Mouse (Mus musculus) layer of hippocampus, adult 6 months (tissue): ENCODE results near the gene Aaas. TPM values are rescaled to one million over a fixed set of nuclear protein-coding genes. Genes with fewer than 3 reads are reported as not detected.

Source experiments
- long read RNA-seq, 2 experiments: library from polyadenylated mRNA; unstranded; transcript quantifications; one replicate each; pipeline ENCODE4 v2.0.0; 2019 to 2020
- polyA plus RNA-seq: library from polyadenylated mRNA; unstranded; fragments of <200 nt; fragmentation: Nextera tagmentation; gene quantifications from 2 replicates; pipeline ENCODE4 v1.2.3, GENCODE M21; 2021

Gene Aaas
- 17.5 and 18.6 TPM in 2 replicates for polyA plus RNA-seq
- long read RNA-seq, experiment 1, transcript Aaas-201 (16 exons, 1,811 nt) = major isoform, 26 of 33 reads
- long read RNA-seq, experiment 1, partial matches to known transcripts = 5 of 33 reads
- long read RNA-seq, experiment 1, other reads (novel, unspliced or antisense) = 2 of 33 reads
- long read RNA-seq, experiment 2, transcript Aaas-201 (16 exons, 1,811 nt) = major isoform, 64 of 76 reads
- long read RNA-seq, experiment 2, partial matches to known transcripts = 1 of 76 reads
- long read RNA-seq, experiment 2, other reads (novel, unspliced or antisense) = 11 of 76 reads

GRCm38 (mm10) chr15:102350138-102350941 is at the start of gene Aaas:
Gene Aaas, minus strand, starts transcription at chr15:102350771.

GRCm38 (mm10) chr15:102366733-102367344 is 16.3 kb upstream of the Aaas start, which contains the start of gene Sp7:
Gene Sp7, minus strand, starts transcription at chr15:102367182.

GRCm38 (mm10) chr15:102331610-102332015 is 19.0 kb downstream of the Aaas start, which contains the start of gene Myg1:
Gene Myg1, plus strand, starts transcription at chr15:102331709.

DNA sequence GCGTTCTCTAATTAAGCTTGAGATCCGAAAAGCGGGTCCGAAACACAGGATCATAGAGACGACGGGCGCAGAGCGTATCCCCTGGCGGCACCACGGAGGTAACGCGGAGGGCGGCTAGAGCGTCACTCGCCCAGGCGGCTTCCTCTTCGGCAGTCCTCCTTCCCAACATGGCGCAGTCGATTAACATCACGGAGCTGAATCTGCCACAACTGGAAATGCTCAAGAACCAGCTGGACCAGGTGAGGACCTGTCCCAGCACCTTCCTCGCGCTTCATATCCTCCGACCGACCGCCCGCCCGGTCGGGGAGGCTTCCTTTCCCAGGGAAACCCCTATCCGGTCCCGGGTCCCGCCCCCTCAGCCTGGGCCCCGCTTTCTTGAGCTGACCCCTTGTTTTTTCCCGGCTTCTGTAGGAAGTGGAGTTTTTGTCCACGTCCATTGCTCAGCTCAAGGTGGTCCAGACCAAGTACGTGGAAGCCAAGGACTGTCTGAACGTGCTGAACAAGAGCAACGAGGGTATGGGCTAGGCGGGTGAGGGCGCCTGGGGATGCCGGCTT is 24.5 kb downstream of the Aaas start, which contains the start of gene Pfdn5:
TSS of gene Pfdn5 (plus strand) at position 95 of the 555 bp plus-strand sequence.

DNA sequence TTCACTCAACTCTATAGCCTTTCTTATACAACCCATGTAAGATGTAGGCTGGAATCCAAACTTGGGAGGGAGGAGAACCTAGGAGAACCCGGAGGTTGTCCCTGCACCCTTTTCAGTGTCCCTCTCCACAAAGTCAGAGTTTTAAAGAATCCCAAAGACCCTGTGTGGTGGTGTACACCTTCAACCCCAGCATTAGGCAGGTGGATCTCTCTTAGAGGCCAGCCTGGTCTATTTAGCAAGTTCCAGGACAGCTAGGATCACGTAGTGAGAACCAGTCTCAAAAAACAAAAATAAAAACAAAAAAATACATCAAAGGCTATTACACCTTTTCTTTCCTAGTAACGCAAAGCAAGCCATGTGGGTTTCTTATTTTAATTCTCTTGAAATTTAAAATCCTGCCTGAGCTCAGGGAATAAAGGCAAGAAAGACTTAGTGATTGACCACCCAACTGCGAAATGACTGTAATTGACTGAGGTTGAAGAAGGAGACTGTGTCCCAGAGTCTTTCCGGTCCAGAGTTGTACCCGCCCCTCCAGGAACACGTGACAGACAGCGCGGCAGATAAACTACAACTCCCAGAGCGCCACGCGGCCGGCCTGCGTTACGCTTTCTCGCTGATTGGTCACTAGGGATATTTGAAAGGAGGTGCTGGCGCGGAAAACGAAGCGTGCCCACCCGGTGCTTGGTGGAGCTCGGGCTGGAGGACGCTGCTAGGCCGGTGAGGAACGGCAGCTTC is 54.8 kb downstream of the Aaas start, which contains the start of gene Espl1:
TSS of gene Espl1 (plus strand) at position 634 of the 735 bp plus-strand sequence.

Other genes starting within 250 kb of the Aaas start
- gene Spryd3, start 214.5 kb downstream of the Aaas start, polyA plus RNA-seq = 24.4 and 24.7 TPM in 2 replicates
- gene Igfbp6, start 206.4 kb downstream of the Aaas start, polyA plus RNA-seq = 43.5 and 48.0 TPM in 2 replicates
- gene Soat2, start 200.2 kb downstream of the Aaas start, polyA plus RNA-seq = not detected in 2 replicates
- gene Zfp740, start 147.5 kb downstream of the Aaas start, polyA plus RNA-seq = 4.8 and 5.1 TPM in 2 replicates
- 22.5 and 23.1 TPM in 2 replicates for gene Csad, start 146.0 kb downstream of the Aaas start, polyA plus RNA-seq
- 0.64 and 1.4 TPM in 2 replicates for gene Itgb7, start 118.8 kb downstream of the Aaas start, polyA plus RNA-seq
- gene Rarg, start 93.3 kb downstream of the Aaas start, polyA plus RNA-seq = 1.7 and 2.0 TPM in 2 replicates
- not detected in 2 replicates for gene Gm9918, start 80.2 kb downstream of the Aaas start, polyA plus RNA-seq
- 36.2 and 40.4 TPM in 2 replicates for gene Mfsd5, start 71.3 kb downstream of the Aaas start, polyA plus RNA-seq
- gene Espl1, start 54.5 kb downstream of the Aaas start, polyA plus RNA-seq = 0.43 and 1.2 TPM in 2 replicates
- gene Pfdn5, start 24.7 kb downstream of the Aaas start, polyA plus RNA-seq = 1,324 and 1,439 TPM in 2 replicates
- gene Myg1, start 19.1 kb downstream of the Aaas start, polyA plus RNA-seq = 66.8 and 72.5 TPM in 2 replicates
- gene Sp7, start 16.4 kb upstream of the Aaas start, polyA plus RNA-seq = 0.64 and 0.93 TPM in 2 replicates
- 0.82 and 0.83 TPM in 2 replicates for gene Sp1, start 55.4 kb upstream of the Aaas start, polyA plus RNA-seq
- gene Amhr2, start 94.6 kb upstream of the Aaas start, polyA plus RNA-seq = 0.65 and 0.93 TPM in 2 replicates
- gene Prr13, start 108.3 kb upstream of the Aaas start, polyA plus RNA-seq = 88.3 and 96.2 TPM in 2 replicates
- gene Pcbp2, start 119.8 kb upstream of the Aaas start, polyA plus RNA-seq = 97.3 and 100 TPM in 2 replicates
- not detected in 2 replicates for gene Gm10337, start 153.0 kb upstream of the Aaas start, polyA plus RNA-seq
- gene Map3k12, start 166.3 kb upstream of the Aaas start, polyA plus RNA-seq = 28.2 and 31.6 TPM in 2 replicates
- 13.2 and 15.6 TPM in 2 replicates for gene Tarbp2, start 167.4 kb upstream of the Aaas start, polyA plus RNA-seq
- gene Npff, start 174.2 kb upstream of the Aaas start, polyA plus RNA-seq = not detected in 2 replicates